Mouse (Mus musculus) embryonic facial prominence, embryonic 10.5 days (tissue): ENCODE data around the gene Mob3b. TPM values are rescaled to one million over a fixed set of nuclear protein-coding genes. Genes with fewer than 3 reads are reported as not detected.
A peak's percentile ranks its signal among the peaks of the same experiment; 100 is the strongest.

ENCODE experiments used
- DNase-seq: peaks from one replicate; pipeline ENCODE4 v3.0.0-alpha.2; 2017; ENCODE audit warnings: low spot score
- H3K27ac ChIP-seq: fragments of 300-500 bp; sonication (generic); replicated peaks from 2 replicates; pipeline ENCODE4 v1.5.1; 2016; ENCODE audit warnings: mild to moderate bottlenecking
- H3K27me3 ChIP-seq: fragments of 300-500 bp; sonication (generic); replicated peaks from 2 replicates; pipeline ENCODE4 v1.6.1; 2016; ENCODE audit warnings: low read depth, mild to moderate bottlenecking; ENCODE audit not compliant: poor library complexity, severe bottlenecking
- H3K36me3 ChIP-seq: fragments of 300-500 bp; sonication (generic); replicated peaks from 2 replicates; pipeline ENCODE4 v1.6.1; 2016; ENCODE audit warnings: mild to moderate bottlenecking, moderate library complexity
- H3K4me1 ChIP-seq: fragments of 300-500 bp; sonication (generic); 2 replicates; pipeline ENCODE4 v1.6.1; 2016
- H3K4me3 ChIP-seq: fragments of 300-500 bp; sonication (generic); 2 replicates; pipeline ENCODE4 v1.5.1; 2016; ENCODE audit warnings: mild to moderate bottlenecking, moderate library complexity
- H3K9me3 ChIP-seq: fragments of 300-500 bp; sonication (generic); 2 replicates; pipeline ENCODE4 v1.6.1; 2016; ENCODE audit warnings: mild to moderate bottlenecking
- WGBS: fragments of 180-500 bp; shearing (Covaris S2); methylation state at CpG from one replicate; pipeline ENCODE4 v1.1.7; 2016; 5-methylcytosine and 5-hydroxymethylcytosine counted together
- polyA plus RNA-seq: library from polyadenylated mRNA; unstranded; fragments of >200 nt; fragmentation: Nextera tagmentation; extraction: Ambion mirVana; gene quantifications from 2 replicates; pipeline ENCODE4 v1.2.1, GENCODE M21; 2016

Gene Mob3b
- polyA plus RNA-seq, 1 experiment from 2014 or later: 14.0 TPM

GRCm38 (mm10) chr4:35099865-35100780 is 57.2 kb downstream of the Mob3b start:
- Histone ChIP-seq H3K9me3 (no peaks in the 10 kb centered on the region), H3K4me3 (peak overlapping the region; percentile 53), H3K27ac (peak overlapping the region; percentile 60), H3K4me1 (peaks cover 44% of the 10 kb centered on the region), H3K27me3 (peaks cover 7% of the 10 kb centered on the region; the same call in 1 of the 2 replicates), H3K36me3 (no peaks in the 10 kb centered on the region)
- DNase-seq: peak; percentile 89
- whole genome bisulfite sequencing: 8% methylated on average over 29 of the region's 29 CpGs

GRCm38 (mm10) chr4:35099210-35099864 is 57.9 kb downstream of the Mob3b start:
- DNase-seq: peak; percentile 65

DNA sequence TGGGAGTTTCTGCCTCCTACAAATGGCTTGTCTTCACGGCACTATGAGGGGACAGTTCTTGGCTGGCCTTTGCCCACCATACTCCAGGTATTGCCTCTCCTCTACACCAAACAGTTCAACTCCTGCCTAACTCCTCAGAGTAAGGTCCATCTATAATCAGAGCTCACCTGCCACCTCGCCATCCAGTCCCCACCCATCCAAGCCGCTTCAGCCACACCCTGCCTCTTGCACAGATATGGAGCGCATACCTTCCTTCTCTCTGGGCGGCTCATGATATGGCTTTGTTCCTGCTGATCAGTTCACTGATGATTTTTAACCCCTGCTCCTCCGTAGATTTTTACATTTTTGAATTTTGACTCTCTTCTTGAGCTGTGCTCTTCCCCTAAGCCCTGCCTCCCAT is 58.7 kb downstream of the Mob3b start:
- Histone ChIP-seq H3K36me3 (no peaks in the 10 kb centered on the region), H3K27me3 (peaks cover 7% of the 10 kb centered on the region; the same call in 1 of the 2 replicates), H3K4me3 (no peak overlapping the region), H3K9me3 (no peaks in the 10 kb centered on the region), H3K4me1 (peaks cover 37% of the 10 kb centered on the region), H3K27ac (no peak overlapping the region)
- WGBS: 85% methylated on average over 6 of the region's 6 CpGs
- no peak for DNase-seq

More at GRCm38 (mm10) chr4:35099210-35099864, 57.9 kb downstream of the Mob3b start:
- peaks cover 7% of the 10 kb centered on the region; the same call in 1 of the 2 replicates for H3K27me3 ChIP-seq
- no peaks in the 10 kb centered on the region for H3K36me3 ChIP-seq
- peak overlapping the region; percentile 60 for H3K27ac ChIP-seq
- 24% methylated on average over 17 of the region's 17 CpGs for WGBS
- no peaks in the 10 kb centered on the region for H3K9me3 ChIP-seq
- peaks cover 37% of the 10 kb centered on the region for H3K4me1 ChIP-seq
- H3K4me3 ChIP-seq: peak overlapping the region; percentile 53

GRCm38 (mm10) chr4:35096226-35097175 is 60.8 kb downstream of the Mob3b start:
- Histone ChIP-seq H3K4me3 (no peak overlapping the region), H3K36me3 (no peaks in the 10 kb centered on the region), H3K4me1 (peaks cover 37% of the 10 kb centered on the region), H3K27ac (no peak overlapping the region; the same call in 1 of the 2 replicates), H3K9me3 (no peaks in the 10 kb centered on the region), H3K27me3 (peaks cover 5% of the 10 kb centered on the region; the same call in 1 of the 2 replicates)
- WGBS: 83% methylated on average over 28 of the region's 28 CpGs
- no peak for DNase-seq

- Histone ChIP-seq H3K27me3 (no peaks in the 10 kb centered on the region), H3K4me3 (no peak overlapping the region), H3K36me3 (no peaks in the 10 kb centered on the region), H3K4me1 (peaks cover 8% of the 10 kb centered on the region; the same call in 1 of the 2 replicates), H3K27ac (no peak overlapping the region), H3K9me3 (no peaks in the 10 kb centered on the region)
- WGBS: 81% methylated on average over 3 of the region's 3 CpGs
- DNase-seq: no peak
Measured at GRCm38 (mm10) chr4:35092457-35092856, 64.8 kb downstream of the Mob3b start.

DNA sequence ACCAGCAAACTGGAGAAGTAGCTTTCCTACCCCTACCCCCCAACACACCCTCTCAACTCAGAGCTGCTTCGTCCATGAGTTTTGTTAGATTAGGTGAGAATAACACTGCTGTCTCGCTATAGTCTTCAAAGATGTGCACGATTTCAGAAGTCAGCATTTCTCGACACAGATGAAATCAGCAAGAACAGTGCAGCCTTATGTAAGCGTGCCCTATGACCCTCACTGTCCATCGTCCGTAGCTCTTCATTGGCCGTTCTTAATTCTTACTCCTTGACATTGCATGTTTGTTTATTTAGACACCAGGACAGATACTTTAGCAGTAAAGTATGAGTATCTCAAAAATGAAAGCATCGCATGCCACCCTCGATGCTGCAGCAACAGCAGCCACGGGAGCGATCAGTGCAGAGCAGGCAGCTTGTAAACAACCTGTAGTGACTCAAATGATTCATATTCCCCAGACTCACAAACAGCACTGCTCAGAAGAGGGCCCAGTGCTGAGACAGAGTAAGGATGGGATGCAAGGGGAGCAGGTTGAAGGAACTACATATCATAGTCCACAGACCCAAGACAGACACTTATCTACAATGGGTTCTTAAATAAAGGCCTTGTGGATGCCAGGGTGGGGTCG is 66.0 kb downstream of the Mob3b start:
- no peaks in the 10 kb centered on the region for H3K9me3 ChIP-seq
- no peaks in the 10 kb centered on the region for H3K27me3 ChIP-seq
- DNase-seq: no peak
- 85% methylated on average over 13 of the region's 13 CpGs for WGBS
- H3K27ac ChIP-seq: no peak overlapping the region
- no peaks in the 10 kb centered on the region for H3K36me3 ChIP-seq
- peaks cover 5% of the 10 kb centered on the region; the same call in 1 of the 2 replicates for H3K4me1 ChIP-seq
- H3K4me3 ChIP-seq: no peak overlapping the region

DNA sequence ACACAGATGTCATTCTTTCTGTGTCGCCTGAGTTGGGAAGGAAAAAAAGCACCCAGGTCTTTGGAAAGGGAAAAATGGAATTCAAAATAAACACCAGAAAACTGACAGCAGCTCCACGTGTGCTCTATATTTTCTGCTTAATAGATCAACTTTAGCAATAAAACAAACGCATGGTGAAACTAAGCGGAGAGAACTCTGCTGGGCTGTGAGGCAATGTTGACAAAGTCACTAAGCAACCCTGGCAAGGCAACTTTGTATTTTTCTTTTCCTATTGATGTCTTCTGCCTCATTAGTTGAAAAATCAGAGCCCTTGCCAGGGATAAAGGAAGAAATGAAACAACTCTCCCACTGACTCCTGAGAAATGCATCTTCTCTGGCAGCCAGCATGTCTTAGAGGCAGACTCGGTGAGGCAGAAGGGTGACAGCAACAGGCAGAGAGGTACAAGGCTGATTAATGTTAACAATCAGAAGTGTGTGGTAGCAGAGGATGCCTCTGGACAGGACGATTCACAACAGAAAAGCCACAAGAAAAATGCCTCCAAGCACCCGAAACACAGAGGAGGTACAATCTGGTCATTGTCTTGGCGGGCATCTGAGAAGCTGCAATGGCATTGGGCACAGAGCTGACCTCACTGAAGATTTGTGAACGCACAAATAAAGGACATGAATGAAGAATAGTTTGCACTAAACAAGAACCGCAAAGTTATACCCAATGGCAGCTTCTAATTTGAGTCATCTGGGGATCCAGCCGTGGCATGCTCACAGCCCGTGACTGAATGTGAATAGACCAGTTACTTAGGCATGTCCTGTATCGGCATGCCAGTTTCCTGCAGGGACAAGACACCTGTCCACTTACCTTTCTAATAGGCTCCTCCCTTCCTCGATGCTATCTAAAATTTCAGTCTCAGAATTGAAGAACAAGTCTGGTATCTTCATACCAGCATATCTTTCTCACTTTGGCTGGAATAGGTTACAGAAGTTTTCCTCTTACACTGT is 67.7 kb downstream of the Mob3b start:
- Histone ChIP-seq H3K36me3 (no peaks in the 10 kb centered on the region), H3K27ac (no peak overlapping the region), H3K4me3 (no peak overlapping the region), H3K9me3 (no peaks in the 10 kb centered on the region), H3K27me3 (no peaks in the 10 kb centered on the region), H3K4me1 (peaks cover 11% of the 10 kb centered on the region; the same call in 1 of the 2 replicates)
- no peak for DNase-seq
- WGBS: 82% methylated on average over 14 of the region's 14 CpGs

DNA sequence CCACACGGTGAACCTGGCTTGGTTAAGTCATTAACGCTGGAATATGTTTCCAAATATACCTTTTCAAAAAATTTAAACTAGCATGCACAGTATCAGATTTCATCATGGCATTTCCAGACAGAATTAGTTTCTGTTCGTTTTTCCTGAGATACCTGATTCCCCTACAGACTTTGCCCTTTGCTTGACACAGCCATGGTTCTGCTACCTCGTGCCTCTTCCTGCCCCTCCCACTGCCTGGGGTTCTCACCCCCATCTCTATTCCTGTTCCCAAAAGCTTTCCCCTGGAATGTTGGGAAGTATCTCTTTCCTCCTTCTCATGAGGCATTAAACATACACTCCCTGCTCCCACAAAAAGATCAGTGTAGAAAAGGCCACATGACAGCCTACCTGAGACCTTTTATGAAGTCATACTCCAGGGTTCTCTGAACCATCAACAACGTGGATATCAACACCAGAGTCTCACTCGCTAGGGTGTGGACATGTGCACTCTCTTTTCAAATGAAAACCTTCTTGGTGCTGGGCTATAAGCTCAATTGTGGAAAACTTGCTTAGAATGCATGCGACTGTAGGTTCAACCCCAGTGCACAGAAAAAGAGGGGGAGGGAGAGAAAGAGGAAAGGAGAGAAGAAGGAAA is 71.1 kb downstream of the Mob3b start:
- Histone ChIP-seq H3K9me3 (no peaks in the 10 kb centered on the region), H3K27me3 (no peaks in the 10 kb centered on the region), H3K4me3 (no peak overlapping the region), H3K36me3 (peaks cover 6% of the 10 kb centered on the region; the same call in 1 of the 2 replicates), H3K4me1 (peaks cover 13% of the 10 kb centered on the region; the same call in 1 of the 2 replicates), H3K27ac (no peak overlapping the region)
- 64% methylated on average over 7 of the region's 7 CpGs for WGBS
- no peak for DNase-seq

GRCm38 (mm10) chr4:35084060-35084459 is 73.2 kb downstream of the Mob3b start:
- Histone ChIP-seq H3K27me3 (no peaks in the 10 kb centered on the region), H3K27ac (no peak overlapping the region), H3K9me3 (no peaks in the 10 kb centered on the region), H3K4me1 (peaks cover 13% of the 10 kb centered on the region; the same call in 1 of the 2 replicates), H3K4me3 (no peak overlapping the region), H3K36me3 (peaks cover 6% of the 10 kb centered on the region; the same call in 1 of the 2 replicates)
- DNase-seq: no peak
- 90% methylated on average over 8 of the region's 8 CpGs for WGBS

GRCm38 (mm10) chr4:35082476-35083114 is 74.7 kb downstream of the Mob3b start:
- WGBS: 84% methylated on average over 10 of the region's 10 CpGs
- Histone ChIP-seq H3K9me3 (no peaks in the 10 kb centered on the region), H3K27me3 (no peaks in the 10 kb centered on the region), H3K36me3 (peaks cover 6% of the 10 kb centered on the region; the same call in 1 of the 2 replicates), H3K27ac (no peak overlapping the region), H3K4me3 (no peak overlapping the region), H3K4me1 (peaks cover 13% of the 10 kb centered on the region; the same call in 1 of the 2 replicates)
- DNase-seq: no peak
